Mouse (Mus musculus): ENCODE results near the gene Ctdnep1. TPM values are rescaled to one million over a fixed set of nuclear protein-coding genes. Genes with fewer than 3 reads are reported as not detected.
A peak's percentile ranks its signal among the peaks of the same experiment; 100 is the strongest.

Ctdnep1 gene
- polyA plus RNA-seq, 1 experiment from 2014 or later: 23.4 TPM

DNA sequence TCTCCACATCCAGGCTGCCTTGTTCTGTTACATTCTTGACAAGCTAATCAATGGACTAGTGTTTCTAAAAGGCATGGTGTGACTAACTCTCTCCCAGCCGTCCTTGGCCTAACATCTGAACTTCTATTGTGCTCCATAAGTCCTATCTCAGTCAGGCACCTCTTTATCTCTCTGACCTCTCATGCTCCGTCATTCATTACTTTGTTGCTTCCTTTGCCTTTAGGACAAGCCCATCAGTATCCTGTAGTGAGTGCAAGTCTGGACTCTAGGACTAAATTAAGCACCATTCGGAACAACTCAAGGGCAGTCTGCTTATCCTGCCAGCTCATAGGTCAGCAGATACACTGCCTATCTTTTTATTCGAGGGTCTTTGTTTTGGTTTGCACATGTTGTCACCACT, 4.7 kb upstream of the Ctdnep1 start:
- 84% methylated on average over 4 of the region's 4 CpGs for WGBS
- no peak for DNase-seq (ENCODE audit: extremely low spot score, low spot score)
- no peak overlapping the region for H3K4me3 ChIP-seq
- peaks cover 14% of the 10 kb centered on the region for H3K4me1 ChIP-seq
- no peaks in the 10 kb centered on the region for H3K9me3 ChIP-seq
- no peaks in the 10 kb centered on the region for H3K27me3 ChIP-seq (ENCODE audit: poor library complexity, severe bottlenecking)
- H3K36me3 ChIP-seq (replicated peaks): peaks cover 79% of the 10 kb centered on the region
- no peak overlapping the region for H3K27ac ChIP-seq

DNA sequence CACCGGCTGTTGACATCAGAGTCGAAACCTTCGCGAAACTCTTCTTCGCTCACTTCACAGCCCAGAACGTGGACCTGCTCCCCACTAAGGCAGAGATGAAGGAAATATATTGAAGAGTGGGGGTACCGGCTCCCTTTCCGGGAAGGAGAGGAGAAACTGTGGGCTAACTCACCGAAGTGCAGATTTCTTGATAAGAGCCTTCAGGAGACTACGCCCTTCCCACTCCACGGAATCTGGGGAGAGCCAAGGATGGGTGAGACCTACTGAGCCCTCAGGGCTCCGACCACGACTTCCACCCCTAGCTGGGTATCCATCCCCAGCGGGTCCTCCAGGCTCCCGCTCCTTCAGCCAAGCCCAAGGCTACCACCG, 1.1 kb upstream of the Ctdnep1 start:
- Histone ChIP-seq H3K4me3 (peak overlapping the region; percentile 99), H3K27ac (peak overlapping the region; percentile 99), H3K4me1 (peaks cover 38% of the 10 kb centered on the region), H3K27me3 (ENCODE audit: poor library complexity, severe bottlenecking) (no peaks in the 10 kb centered on the region), H3K9me3 (no peaks in the 10 kb centered on the region), H3K36me3 (replicated peaks) (peaks cover 66% of the 10 kb centered on the region)
- 5% methylated on average over 16 of the region's 16 CpGs for WGBS
- no peak for DNase-seq (ENCODE audit: extremely low spot score, low spot score)

DNA sequence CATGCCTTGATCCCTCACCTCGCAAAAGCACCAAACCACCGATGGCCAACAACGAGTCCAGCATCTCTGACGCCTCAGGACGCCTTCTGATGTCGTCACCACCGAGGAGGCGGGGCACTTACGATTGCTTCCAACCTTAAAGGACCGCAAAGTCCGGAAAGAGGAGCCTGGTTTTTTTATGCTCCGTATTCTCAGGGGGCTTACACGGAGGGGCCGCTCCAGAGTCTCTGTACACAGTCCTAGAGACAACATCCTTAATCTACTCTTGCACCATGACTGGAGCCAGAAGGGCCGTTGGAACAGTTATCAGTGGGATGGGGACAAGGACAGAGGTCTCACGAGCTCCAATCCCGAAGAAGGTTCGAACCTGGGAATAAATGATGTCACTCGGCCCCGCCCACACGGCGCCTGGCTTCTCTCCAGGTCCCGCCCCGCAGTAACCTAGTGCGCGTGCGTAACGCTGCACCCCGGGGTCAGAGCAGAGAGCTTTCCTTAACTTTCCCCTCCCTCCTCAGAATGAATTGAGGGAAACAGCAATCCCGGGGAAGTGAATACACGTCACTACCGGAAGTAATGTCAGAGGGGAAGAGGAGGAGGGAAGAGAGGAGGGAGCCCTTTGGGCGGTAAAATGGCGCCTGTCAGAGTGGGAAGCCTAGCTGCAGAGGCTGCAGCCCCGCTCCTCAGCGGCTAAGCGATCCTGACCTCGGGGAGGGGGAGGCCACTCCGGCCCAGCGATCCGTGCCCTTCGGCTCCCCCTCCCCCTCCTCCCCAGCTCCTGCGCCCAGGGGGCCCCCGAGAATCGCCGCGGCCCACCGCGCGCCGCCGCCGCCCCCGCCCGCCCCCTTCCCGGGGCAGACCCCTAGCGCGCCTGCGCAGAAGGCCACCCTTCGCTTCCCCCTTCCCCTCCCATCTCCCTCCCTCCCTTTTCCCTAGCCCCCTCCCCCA, 488 bp upstream of the Ctdnep1 start:
- under 1% methylated on average over 39 of the region's 60 CpGs for WGBS

DNA sequence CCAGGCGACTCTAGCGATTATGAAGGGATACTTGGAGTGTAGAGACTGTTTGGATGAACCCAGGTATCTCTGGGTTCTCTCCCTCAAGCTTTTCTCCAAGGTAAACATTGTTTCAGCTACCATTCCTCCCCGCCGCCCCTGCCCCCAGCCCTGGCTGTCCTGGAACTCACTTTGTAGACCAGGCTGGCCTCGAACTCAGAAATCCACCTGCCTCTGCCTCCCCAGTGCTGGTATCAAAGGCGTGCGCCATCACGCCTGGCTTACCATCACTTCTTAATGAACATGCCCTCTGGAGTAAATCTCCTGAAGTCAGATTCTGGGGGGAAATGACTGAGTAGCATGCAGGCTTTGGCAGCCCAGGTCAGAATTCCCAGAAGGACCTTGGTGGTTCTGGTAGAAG, 1.3 kb downstream of the Ctdnep1 start, which contains the start of gene Elp5:
Gene Elp5, minus strand, starts transcription at position 293 of the 400 bp plus-strand sequence.
- peaks cover 64% of the 10 kb centered on the region for H3K36me3 ChIP-seq (replicated peaks)
- no peaks in the 10 kb centered on the region for H3K9me3 ChIP-seq
- no peak for DNase-seq (ENCODE audit: extremely low spot score, low spot score)
- WGBS: 67% methylated on average over 8 of the region's 8 CpGs
- H3K4me3 ChIP-seq: peak within 1 kb of the TSS; percentile 99
- peaks cover 38% of the 10 kb centered on the region for H3K4me1 ChIP-seq
- H3K27ac ChIP-seq: peak within 1 kb of the TSS; percentile 99
- no peaks in the 10 kb centered on the region for H3K27me3 ChIP-seq (ENCODE audit: poor library complexity, severe bottlenecking)

More for the DNA sequence above, 488 bp upstream of the Ctdnep1 start:
- Histone ChIP-seq H3K4me1 (peaks cover 38% of the 10 kb centered on the region), H3K27ac (peak overlapping the region; percentile 99), H3K9me3 (no peaks in the 10 kb centered on the region), H3K27me3 (ENCODE audit: poor library complexity, severe bottlenecking) (no peaks in the 10 kb centered on the region), H3K4me3 (peak overlapping the region; percentile 99), H3K36me3 (replicated peaks) (peaks cover 66% of the 10 kb centered on the region)
- DNase-seq (ENCODE audit: extremely low spot score, low spot score): peak; percentile 99

DNA sequence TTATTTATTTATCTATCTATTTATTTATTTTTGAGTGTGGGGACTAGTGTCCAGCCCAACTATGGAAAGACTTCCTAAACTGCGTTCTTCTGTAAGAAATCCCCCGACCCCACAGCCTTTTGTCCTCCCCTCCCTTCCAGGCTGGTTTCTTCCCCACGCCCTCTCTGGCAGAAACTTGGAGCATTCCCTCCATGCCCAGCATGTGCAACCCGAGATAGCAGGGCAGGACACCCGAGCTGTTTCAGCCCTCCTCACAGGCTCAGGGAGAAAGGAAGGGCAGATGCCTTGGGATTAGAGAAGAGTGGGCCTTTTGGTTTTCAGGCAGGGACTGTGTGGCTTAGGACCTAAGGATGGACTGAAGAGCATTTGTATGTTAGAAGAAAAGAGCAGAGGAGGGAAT, 1.9 kb downstream of the Ctdnep1 start:
- H3K27me3 ChIP-seq (ENCODE audit: poor library complexity, severe bottlenecking): no peaks in the 10 kb centered on the region
- H3K9me3 ChIP-seq: no peaks in the 10 kb centered on the region
- 50% methylated on average over 5 of the region's 5 CpGs for WGBS
- no peak for DNase-seq (ENCODE audit: extremely low spot score, low spot score)
- peaks cover 38% of the 10 kb centered on the region for H3K4me1 ChIP-seq
- peak overlapping the region; percentile 99 for H3K27ac ChIP-seq
- peak overlapping the region; percentile 99 for H3K4me3 ChIP-seq
- peaks cover 64% of the 10 kb centered on the region for H3K36me3 ChIP-seq (replicated peaks)

DNA sequence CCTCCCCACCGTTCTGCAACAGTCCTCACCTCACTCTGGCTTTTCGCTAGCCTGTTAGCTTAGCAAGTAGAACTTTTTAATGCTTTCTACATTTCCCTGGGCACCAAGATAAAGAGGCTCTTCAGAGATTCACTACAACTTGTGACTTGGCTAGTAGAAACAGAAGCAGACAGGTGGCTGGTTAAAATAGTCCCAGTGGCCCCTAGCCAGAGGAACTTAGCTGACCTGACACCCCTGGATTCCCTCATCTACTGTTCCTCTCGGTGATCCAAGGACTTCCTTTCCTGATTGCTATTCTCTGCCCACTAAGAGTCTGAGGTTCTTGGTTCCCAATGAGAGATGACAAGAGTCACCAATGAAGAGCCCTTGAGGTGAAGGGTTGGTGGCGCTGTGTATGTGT, 2.4 kb downstream of the Ctdnep1 start:
- 84% methylated on average over 4 of the region's 4 CpGs for WGBS
- Histone ChIP-seq H3K36me3 (replicated peaks) (peaks cover 64% of the 10 kb centered on the region), H3K9me3 (no peaks in the 10 kb centered on the region), H3K4me3 (peak overlapping the region; percentile 99), H3K27me3 (ENCODE audit: poor library complexity, severe bottlenecking) (no peaks in the 10 kb centered on the region), H3K27ac (peak overlapping the region; percentile 99; the same call in 1 of the 2 replicates), H3K4me1 (peaks cover 38% of the 10 kb centered on the region)
- no peak for DNase-seq (ENCODE audit: extremely low spot score, low spot score)

DNA sequence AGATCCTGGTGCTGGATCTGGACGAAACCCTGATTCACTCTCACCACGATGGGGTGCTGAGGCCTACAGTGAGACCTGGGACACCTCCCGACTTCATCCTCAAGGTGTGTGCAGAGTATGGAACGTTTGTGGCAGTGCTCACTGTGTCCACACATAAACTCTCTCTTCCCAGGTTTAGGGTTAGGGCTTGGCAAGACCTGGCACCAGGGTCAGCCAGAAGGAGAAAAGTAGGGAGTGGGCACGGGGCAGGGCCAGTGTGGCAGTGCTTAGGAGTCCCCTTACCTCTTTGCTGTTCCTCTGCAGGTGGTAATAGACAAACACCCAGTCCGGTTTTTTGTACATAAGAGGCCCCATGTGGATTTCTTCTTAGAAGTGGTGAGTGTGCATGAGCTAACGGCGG, 3.5 kb downstream of the Ctdnep1 start:
- Histone ChIP-seq H3K4me3 (no peak overlapping the region), H3K36me3 (replicated peaks) (peaks cover 69% of the 10 kb centered on the region), H3K27ac (no peak overlapping the region), H3K9me3 (no peaks in the 10 kb centered on the region), H3K27me3 (ENCODE audit: poor library complexity, severe bottlenecking) (no peaks in the 10 kb centered on the region), H3K4me1 (peaks cover 29% of the 10 kb centered on the region)
- DNase-seq (ENCODE audit: extremely low spot score, low spot score): no peak
- WGBS: 93% methylated on average over 8 of the region's 8 CpGs

DNA sequence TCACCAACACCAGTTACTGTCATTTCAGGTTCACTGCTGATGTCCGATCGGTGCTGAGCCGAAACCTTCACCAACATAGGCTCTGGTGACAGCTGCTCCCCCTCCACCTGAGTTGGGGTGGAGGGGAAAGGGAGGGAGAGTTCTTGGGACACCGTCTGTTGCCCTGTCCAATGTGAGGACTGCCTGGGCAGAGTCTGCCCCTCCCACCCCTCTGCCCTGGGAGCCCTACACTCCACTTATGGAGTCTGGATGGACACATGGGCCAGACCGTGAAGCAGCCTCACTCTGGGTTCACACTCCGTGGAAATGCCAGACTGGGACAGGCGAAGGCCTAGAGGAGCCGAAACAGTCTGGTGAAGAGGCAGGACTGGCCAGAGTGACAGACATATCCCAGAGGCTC, 9.0 kb downstream of the Ctdnep1 start:
- WGBS: 93% methylated on average over 8 of the region's 8 CpGs
- peaks cover 25% of the 10 kb centered on the region for H3K4me1 ChIP-seq
- H3K36me3 ChIP-seq (replicated peaks): peaks cover 72% of the 10 kb centered on the region
- H3K4me3 ChIP-seq: peak overlapping the region; percentile 85; the same call in 1 of the 2 replicates
- DNase-seq (ENCODE audit: extremely low spot score, low spot score): no peak
- H3K9me3 ChIP-seq: no peaks in the 10 kb centered on the region
- H3K27ac ChIP-seq: no peak overlapping the region; the same call in 1 of the 2 replicates
- no peaks in the 10 kb centered on the region for H3K27me3 ChIP-seq (ENCODE audit: poor library complexity, severe bottlenecking)

DNA sequence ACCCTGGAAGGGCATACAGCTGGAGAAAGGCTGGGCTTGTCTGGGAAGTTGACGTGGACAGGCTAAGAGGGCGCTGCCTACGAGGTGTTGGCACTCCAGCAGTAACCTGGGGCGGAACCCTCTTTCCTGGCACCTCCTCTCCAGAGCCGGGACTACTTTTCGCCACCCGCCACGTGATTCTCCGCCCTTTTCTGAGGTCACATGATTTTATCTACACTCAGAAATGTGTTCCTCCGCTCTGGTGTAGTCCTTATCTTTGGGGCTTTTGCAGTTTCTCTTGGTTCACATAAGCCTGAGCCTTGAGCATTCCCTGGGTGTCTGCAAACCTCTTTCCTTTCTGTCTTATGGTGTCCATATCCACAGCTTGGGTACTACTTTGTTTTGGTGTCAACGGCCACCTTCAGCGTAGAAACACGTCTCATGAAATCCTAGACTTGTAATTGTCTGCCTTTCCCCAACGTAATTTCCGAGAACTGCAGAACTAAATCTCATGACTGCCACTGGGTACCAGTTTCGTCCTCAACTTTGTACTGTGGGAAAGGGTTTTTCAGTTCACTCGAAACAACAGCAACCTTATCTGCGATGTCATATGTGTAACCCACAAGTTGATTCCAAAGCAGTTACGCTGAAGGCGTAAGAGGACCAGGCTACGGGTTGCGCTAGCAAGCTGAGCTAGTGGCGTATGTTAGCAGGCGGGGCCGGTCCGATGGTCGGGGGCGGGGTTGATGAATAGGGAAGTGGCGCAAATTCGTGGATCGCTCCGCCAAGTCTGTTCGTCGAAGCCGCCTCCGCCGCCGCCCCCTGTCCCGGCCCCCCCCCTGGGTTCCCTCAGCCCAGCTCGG, 10.1 kb downstream of the Ctdnep1 start, which contains the start of gene Gabarap:
Gene Gabarap, plus strand, starts transcription at position 294 of the 842 bp plus-strand sequence.
- peak within 1 kb of the TSS; percentile 93 for H3K27ac ChIP-seq
- no peaks in the 10 kb centered on the region for H3K9me3 ChIP-seq
- H3K4me3 ChIP-seq: peak within 1 kb of the TSS; percentile 85
- peak; percentile 95 for DNase-seq (ENCODE audit: extremely low spot score, low spot score)
- peaks cover 27% of the 10 kb centered on the region for H3K4me1 ChIP-seq
- no peaks in the 10 kb centered on the region for H3K27me3 ChIP-seq (ENCODE audit: poor library complexity, severe bottlenecking)
- peaks cover 62% of the 10 kb centered on the region for H3K36me3 ChIP-seq (replicated peaks)
- under 1% methylated on average over 40 of the region's 40 CpGs for WGBS

DNA sequence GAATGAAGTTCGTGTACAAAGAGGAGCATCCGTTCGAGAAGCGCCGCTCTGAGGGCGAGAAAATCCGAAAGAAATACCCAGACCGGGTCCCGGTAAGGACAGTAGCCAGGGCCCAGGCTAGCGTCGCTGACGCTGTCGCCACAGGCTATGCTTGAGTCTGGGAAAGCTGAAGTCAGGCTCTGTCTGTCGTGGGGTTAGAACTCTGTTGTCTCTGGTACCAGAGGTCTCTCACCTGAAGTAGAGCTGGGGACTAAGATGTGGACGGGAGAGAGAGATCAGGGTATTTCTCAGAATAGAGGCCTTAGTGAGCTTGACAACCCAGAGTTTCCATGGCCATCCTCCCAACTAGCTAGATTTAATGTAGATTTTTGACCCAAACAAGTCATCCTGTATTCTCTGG, 10.8 kb downstream of the Ctdnep1 start:
- WGBS: under 1% methylated on average over 15 of the region's 15 CpGs
- H3K4me3 ChIP-seq: peak overlapping the region; percentile 85
- H3K27ac ChIP-seq: peak overlapping the region; percentile 93
- peaks cover 27% of the 10 kb centered on the region for H3K4me1 ChIP-seq
- H3K27me3 ChIP-seq (ENCODE audit: poor library complexity, severe bottlenecking): no peaks in the 10 kb centered on the region
- peaks cover 56% of the 10 kb centered on the region for H3K36me3 ChIP-seq (replicated peaks)
- DNase-seq (ENCODE audit: extremely low spot score, low spot score): no peak
- H3K9me3 ChIP-seq: no peaks in the 10 kb centered on the region

DNA sequence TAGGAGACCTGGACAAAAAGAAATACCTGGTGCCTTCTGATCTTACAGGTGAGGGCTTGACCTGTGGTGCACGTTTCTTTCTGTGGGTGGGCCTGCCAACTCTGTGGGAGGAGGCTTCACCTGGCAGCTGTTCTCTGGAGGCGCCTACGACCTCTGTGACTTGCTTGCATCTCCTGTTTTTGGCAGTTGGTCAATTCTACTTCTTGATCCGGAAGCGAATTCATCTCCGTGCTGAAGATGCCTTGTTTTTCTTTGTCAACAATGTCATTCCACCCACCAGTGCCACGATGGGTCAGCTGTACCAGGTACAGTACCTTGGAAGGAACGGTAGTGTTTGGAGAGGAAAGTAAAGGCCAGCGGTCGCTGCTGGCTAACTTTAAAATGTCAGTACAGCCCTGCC, 11.4 kb downstream of the Ctdnep1 start:
- Histone ChIP-seq H3K4me3 (peak overlapping the region; percentile 85), H3K9me3 (no peaks in the 10 kb centered on the region), H3K36me3 (replicated peaks) (peaks cover 49% of the 10 kb centered on the region), H3K4me1 (peaks cover 30% of the 10 kb centered on the region), H3K27me3 (ENCODE audit: poor library complexity, severe bottlenecking) (no peaks in the 10 kb centered on the region), H3K27ac (no peak overlapping the region)
- 84% methylated on average over 10 of the region's 10 CpGs for WGBS
- no peak for DNase-seq (ENCODE audit: extremely low spot score, low spot score)

DNA sequence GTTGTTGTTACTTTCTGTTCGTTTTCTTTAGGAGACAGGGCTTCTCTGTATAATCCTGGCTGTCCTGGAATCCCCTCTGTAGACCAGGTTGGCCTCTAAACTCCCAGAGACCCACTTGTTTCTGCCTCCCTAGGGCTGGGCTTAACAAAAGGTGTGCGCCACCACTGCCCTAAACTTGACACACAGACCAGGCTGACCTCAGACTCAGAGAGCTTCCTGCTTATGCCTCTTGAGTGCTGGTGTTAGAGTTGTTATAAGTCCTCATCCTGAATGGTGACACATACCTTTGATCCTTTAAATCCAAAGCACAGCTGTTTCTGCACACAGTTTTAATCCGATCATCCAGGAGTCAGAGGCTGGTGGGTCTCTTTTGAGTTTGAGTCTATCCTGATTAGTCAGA, 12.0 kb downstream of the Ctdnep1 start:
- no peak for DNase-seq (ENCODE audit: extremely low spot score, low spot score)
- H3K4me1 ChIP-seq: peaks cover 36% of the 10 kb centered on the region
- no peaks in the 10 kb centered on the region for H3K27me3 ChIP-seq (ENCODE audit: poor library complexity, severe bottlenecking)
- H3K27ac ChIP-seq: no peak overlapping the region
- peak overlapping the region; percentile 85; the same call in 1 of the 2 replicates for H3K4me3 ChIP-seq
- WGBS: 89% methylated on average over 3 of the region's 3 CpGs
- H3K9me3 ChIP-seq: no peaks in the 10 kb centered on the region
- H3K36me3 ChIP-seq (replicated peaks): peaks cover 48% of the 10 kb centered on the region

All from forebrain, embryonic 10.5 days (tissue).